Mouse (Mus musculus) heart, adult 8-10 months (tissue): ENCODE data around the gene Acp7. TPM values are rescaled to one million over a fixed set of nuclear protein-coding genes. Genes with fewer than 3 reads are reported as not detected.

Experiments used
- DNase-seq: peaks from one replicate; pipeline ENCODE4 v3.0.0; 2022; ENCODE audit warnings: low spot score
- total RNA-seq, 4 experiments: library from RNA; stranded (reverse); gene quantifications; 2 replicates each; pipeline ENCODE4 v1.2.4; 2022

Acp7 gene
- total RNA-seq, 4 experiments from 2014 or later, result not detected

GRCm38 (mm10) chr7:28601668-28602067 is 29.5 kb downstream of the Acp7 start:
- DNase-seq, result peak; percentile 53

GRCm38 (mm10) chr7:28601029-28601428 is 30.1 kb downstream of the Acp7 start:
- peak; percentile 51 for DNase-seq

- DNase-seq, result no peak
These were observed 32.2 kb downstream of the Acp7 start for GRCm38 (mm10) chr7:28598951-28599350.

- peak; percentile 100 for DNase-seq
These were observed 33.3 kb downstream of the Acp7 start, which contains the start of the genes Samd4b and Pak4 for GRCm38 (mm10) chr7:28597642-28598446. Gene Samd4b (minus strand): TSS chr7:28598144. Gene Pak4 (minus strand): TSS chr7:28598185.

GRCm38 (mm10) chr7:28597277-28597570 is 33.9 kb downstream of the Acp7 start:
- DNase-seq, result no peak

- no peak for DNase-seq
These were observed 34.5 kb downstream of the Acp7 start for GRCm38 (mm10) chr7:28596436-28597276.

- no peak for DNase-seq
These were observed 35.2 kb downstream of the Acp7 start for GRCm38 (mm10) chr7:28595751-28596435.

GRCm38 (mm10) chr7:28593206-28594111 is 37.7 kb downstream of the Acp7 start:
- peak; percentile 83 for DNase-seq

GRCm38 (mm10) chr7:28591862-28592261 is 39.3 kb downstream of the Acp7 start:
- no peak for DNase-seq

- DNase-seq, result no peak
These were observed 43.5 kb downstream of the Acp7 start for GRCm38 (mm10) chr7:28587644-28588043.

GRCm38 (mm10) chr7:28586663-28587411 is 44.3 kb downstream of the Acp7 start:
- no peak for DNase-seq

GRCm38 (mm10) chr7:28585001-28585400 is 46.1 kb downstream of the Acp7 start:
- DNase-seq, result no peak

- DNase-seq, result no peak
These were observed 46.7 kb downstream of the Acp7 start for GRCm38 (mm10) chr7:28584468-28584867.

GRCm38 (mm10) chr7:28583570-28584344 is 47.4 kb downstream of the Acp7 start:
- no peak for DNase-seq

GRCm38 (mm10) chr7:28582841-28583240 is 48.3 kb downstream of the Acp7 start:
- no peak for DNase-seq

GRCm38 (mm10) chr7:28581721-28582120 is 49.4 kb downstream of the Acp7 start:
- no peak for DNase-seq

GRCm38 (mm10) chr7:28579826-28580225 is 51.3 kb downstream of the Acp7 start:
- DNase-seq, result no peak

- DNase-seq, result no peak
These were observed 52.5 kb downstream of the Acp7 start for GRCm38 (mm10) chr7:28578543-28579053.

GRCm38 (mm10) chr7:28577826-28578542 is 53.1 kb downstream of the Acp7 start:
- DNase-seq, result no peak
